Mouse (Mus musculus) C2C12 (cell line): ENCODE data around the gene 2900026A02Rik. TPM values are rescaled to one million over a fixed set of nuclear protein-coding genes. Genes with fewer than 3 reads are reported as not detected.

Source experiments
- H3K27me3 ChIP-seq: one replicate; pipeline ENCODE4 v1.6.1; 2011; ENCODE audit not compliant: control insufficient read depth, insufficient read depth, insufficient read length
- H3K36me3 ChIP-seq: one replicate; pipeline ENCODE4 v1.6.1; 2011; ENCODE audit not compliant: control insufficient read depth, insufficient read depth
- H3K4me3 ChIP-seq: one replicate; pipeline ENCODE4 v1.5.1; 2011; ENCODE audit warnings: mild to moderate bottlenecking, control low read depth; ENCODE audit not compliant: poor library complexity, insufficient read depth, severe bottlenecking
- H3K79me2 ChIP-seq: one replicate; pipeline ENCODE4 v1.6.1; 2011; ENCODE audit not compliant: control insufficient read depth, insufficient read depth
- H3K79me3 ChIP-seq: one replicate; pipeline ENCODE4 v1.6.1; 2011; ENCODE audit warnings: low read depth, control low read depth
- H3ac ChIP-seq: one replicate; pipeline ENCODE3; 2011; ENCODE audit warnings: low read depth; ENCODE audit not compliant: control insufficient read depth, insufficient read length
- CEBPB ChIP-seq: IDR thresholded peaks from one replicate; pipeline ENCODE4 v1.6.1; 2011; ENCODE audit warnings: low read depth, mild to moderate bottlenecking, control low read depth, moderate library complexity
- CTCF ChIP-seq: IDR thresholded peaks from one replicate; pipeline ENCODE4 v1.5.1; 2011; ENCODE audit not compliant: control insufficient read depth, insufficient read depth, insufficient read length
- FOSL1 ChIP-seq: IDR thresholded peaks from one replicate; pipeline ENCODE4 v1.8.0; 2011; ENCODE audit warnings: mild to moderate bottlenecking, low read length; ENCODE audit not compliant: poor library complexity, insufficient read depth, severe bottlenecking
- MAX ChIP-seq: IDR thresholded peaks from one replicate; pipeline ENCODE4 v1.6.1; 2011; ENCODE audit warnings: mild to moderate bottlenecking, control low read depth
- MYOD1 ChIP-seq: IDR thresholded peaks from one replicate; pipeline ENCODE4 v1.6.1; 2011; ENCODE audit warnings: low read depth; ENCODE audit not compliant: control insufficient read depth, insufficient read length
- MYOG ChIP-seq: IDR thresholded peaks from one replicate; pipeline ENCODE4 v1.6.1; 2011; ENCODE audit not compliant: control insufficient read depth, insufficient read length; ENCODE audit errors: extremely low read depth
- USF1 ChIP-seq: IDR thresholded peaks from one replicate; pipeline ENCODE4 v1.6.1; 2011; ENCODE audit warnings: low read depth, mild to moderate bottlenecking, control low read depth, moderate library complexity
- polyA plus RNA-seq: library from polyadenylated mRNA; unstranded; fragments of >200 nt; fragmentation: generic; extraction: Trizol; gene quantifications from one replicate; pipeline ENCODE4 v1.2.1, GENCODE M21; 2012; ENCODE audit warnings: missing spikeins

2900026A02Rik gene
- polyA plus RNA-seq, 1 experiment = 8.4 TPM

GRCm38 (mm10) chr5:113117361-113117760 lies 103.7 kb downstream of the 2900026A02Rik start:
- TF ChIP-seq CEBPB (no peak), MAX (no peak), MYOD1 (no peak), MYOG (no peak), USF1 (no peak), CTCF (no peak), FOSL1 (no peak)
- Histone ChIP-seq H3K4me3 (no peak overlapping the region), H3K27me3 (no peaks in the 10 kb centered on the region), H3ac (no peak overlapping the region), H3K79me2 (no peaks in the 10 kb centered on the region), H3K36me3 (no peaks in the 10 kb centered on the region), H3K79me3 (no peaks in the 10 kb centered on the region)

- Histone ChIP-seq H3K27me3 (no peaks in the 10 kb centered on the region), H3K79me3 (no peaks in the 10 kb centered on the region), H3ac (no peak overlapping the region), H3K79me2 (no peaks in the 10 kb centered on the region), H3K4me3 (no peak overlapping the region), H3K36me3 (no peaks in the 10 kb centered on the region)
- TF ChIP-seq CEBPB (no peak), USF1 (no peak), MYOD1 (no peak), CTCF (no peak), MYOG (no peak), MAX (no peak), FOSL1 (no peak)
Observed at GRCm38 (mm10) chr5:113115896-113116295, 105.1 kb downstream of the 2900026A02Rik start.

- no peak overlapping the region for H3K4me3 ChIP-seq
- no peak overlapping the region for H3ac ChIP-seq
- TF ChIP-seq CTCF (no peak), USF1 (no peak), CEBPB (no peak), FOSL1 (no peak), MYOD1 (no peak), MYOG (no peak), MAX (no peak)
Observed at GRCm38 (mm10) chr5:113114264-113115225, 106.5 kb downstream of the 2900026A02Rik start.

GRCm38 (mm10) chr5:113113120-113113519 lies 107.9 kb downstream of the 2900026A02Rik start:
- Histone ChIP-seq H3K4me3 (no peak overlapping the region), H3ac (no peak overlapping the region), H3K27me3 (no peaks in the 10 kb centered on the region), H3K79me3 (no peaks in the 10 kb centered on the region), H3K36me3 (no peaks in the 10 kb centered on the region), H3K79me2 (no peaks in the 10 kb centered on the region)
- TF ChIP-seq USF1 (no peak), MYOD1 (no peak), MAX (no peak), CEBPB (no peak), CTCF (no peak), MYOG (no peak), FOSL1 (no peak)

More at GRCm38 (mm10) chr5:113114264-113115225, 106.5 kb downstream of the 2900026A02Rik start:
- Histone ChIP-seq H3K27me3 (no peaks in the 10 kb centered on the region), H3K79me2 (no peaks in the 10 kb centered on the region), H3K36me3 (no peaks in the 10 kb centered on the region), H3K79me3 (no peaks in the 10 kb centered on the region)

GRCm38 (mm10) chr5:113111336-113111735 lies 109.7 kb downstream of the 2900026A02Rik start:
- H3K79me3 ChIP-seq = no peaks in the 10 kb centered on the region
- H3K79me2 ChIP-seq = no peaks in the 10 kb centered on the region
- H3K36me3 ChIP-seq = no peaks in the 10 kb centered on the region
- no peaks in the 10 kb centered on the region for H3K27me3 ChIP-seq
- TF ChIP-seq CEBPB = no peak
- TF ChIP-seq MYOD1 = no peak
- no peak for TF ChIP-seq MAX
- no peak for TF ChIP-seq MYOG
- no peak for TF ChIP-seq USF1
- no peak for TF ChIP-seq CTCF
- no peak for TF ChIP-seq FOSL1
- no peak overlapping the region for H3ac ChIP-seq
- no peak overlapping the region for H3K4me3 ChIP-seq
